Mouse (Mus musculus): ENCODE results near the gene Dnah3.

- no peak for TF ChIP-seq POLR2A (IDR thresholded peaks at IDR 0.05; ENCODE audit: low read depth, low read length)
- no peak for TF ChIP-seq CTCF (conservative IDR thresholded peaks at IDR 0.05; ENCODE audit: insufficient read depth, insufficient read length, low read depth, low read length)
Measured at GRCm38 (mm10) chr7:119997066-119997465, 98.0 kb downstream of the Dnah3 start.

All from kidney, adult 2 months (tissue).